7 mouse cellular contexts compared by ENCODE assay signal in the genomic region with DNA sequence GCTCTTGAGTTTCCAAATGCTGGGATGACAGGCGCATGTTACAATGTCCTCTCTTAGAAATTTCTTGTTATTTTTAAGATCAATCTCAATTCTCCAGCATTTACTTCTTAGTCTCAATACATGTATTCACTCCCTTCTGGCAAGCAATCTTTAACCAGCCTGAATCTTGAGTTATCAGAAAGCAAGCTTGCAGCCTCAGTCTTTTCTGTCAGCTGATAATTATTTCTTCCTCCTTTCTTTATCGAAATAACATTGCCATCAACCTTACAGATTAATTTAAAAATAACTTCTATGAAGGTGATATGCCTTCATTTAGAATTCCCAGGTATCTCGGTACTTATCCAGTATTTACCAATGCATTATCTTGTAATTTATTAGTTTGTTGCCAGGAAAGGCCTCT. TPM values are rescaled to one million over a fixed set of nuclear protein-coding genes. Genes with fewer than 3 reads are reported as not detected.
DNase-seq lines count a peak whose midpoint lies in the region; ATAC-seq lines count a peak whose summit lies in the region.

No protein-coding gene starts in this region.

- H3K4me2 ChIP-seq in liver, embryonic 11.5 days, result peak overlapping the region; percentile 70
- H3K4me2 ChIP-seq in forebrain, embryonic 12.5 days, result peak overlapping the region; percentile 61
- peak overlapping the region; percentile 73 for H3K4me2 ChIP-seq in limb, embryonic 13.5 days (replicated peaks)
- peak overlapping the region; percentile 53 for H3K4me2 ChIP-seq in stomach, embryonic 14.5 days (replicated peaks; ENCODE audit: low read depth, low read length)

- intact Hi-C loops in gastrocnemius, postnatal 36 days (cut with DNase I), result no loop called here

- no peak overlapping the region for H3K9ac ChIP-seq in liver, embryonic 11.5 days (ENCODE audit: low read depth, low read length)
- H3K9ac ChIP-seq in forebrain, embryonic 12.5 days, result peak overlapping the region; percentile 98; the same call in 1 of the 2 replicates
- H3K9ac ChIP-seq in limb, embryonic 13.5 days, result peak overlapping the region; percentile 96
- peak overlapping the region; percentile 98 for H3K9ac ChIP-seq in stomach, embryonic 14.5 days (replicated peaks; ENCODE audit: low read depth, low read length)

- H3K9me3 ChIP-seq in liver, embryonic 11.5 days (ENCODE audit: control insufficient read depth, low read length), result no peaks in the 10 kb centered on the region
- no peaks in the 10 kb centered on the region for H3K9me3 ChIP-seq in forebrain, embryonic 12.5 days
- H3K9me3 ChIP-seq in limb, embryonic 13.5 days, result no peaks in the 10 kb centered on the region
- H3K9me3 ChIP-seq in stomach, embryonic 14.5 days (ENCODE audit: control insufficient read depth, low read depth, low read length), result no peaks in the 10 kb centered on the region

- no peaks in the 10 kb centered on the region for H3K27me3 ChIP-seq in liver, embryonic 11.5 days (replicated peaks; ENCODE audit: control insufficient read depth, insufficient read depth, low read length)
- no peaks in the 10 kb centered on the region for H3K27me3 ChIP-seq in forebrain, embryonic 12.5 days
- no peaks in the 10 kb centered on the region for H3K27me3 ChIP-seq in limb, embryonic 13.5 days
- no peaks in the 10 kb centered on the region for H3K27me3 ChIP-seq in stomach, embryonic 14.5 days (ENCODE audit: control insufficient read depth, insufficient read depth, low read length)

- peak overlapping the region; percentile 97 for H3K4me3 ChIP-seq in liver, embryonic 11.5 days (ENCODE audit: low read depth, low read length)
- peak overlapping the region; percentile 91 for H3K4me3 ChIP-seq in forebrain, embryonic 12.5 days (replicated peaks)
- peak overlapping the region; percentile 96 for H3K4me3 ChIP-seq in limb, embryonic 13.5 days
- peak overlapping the region; percentile 84 for H3K4me3 ChIP-seq in stomach, embryonic 14.5 days (ENCODE audit: low read depth, low read length)

- no peak for ATAC-seq in liver, embryonic 11.5 days (replicated peaks; ENCODE audit: low FRiP score)
- no peak for ATAC-seq in forebrain, embryonic 12.5 days (ENCODE audit: low FRiP score)
- no peak for ATAC-seq in limb, embryonic 13.5 days (ENCODE audit: low FRiP score, low read depth)
- ATAC-seq in stomach, embryonic 14.5 days (ENCODE audit: insufficient number of reproducible peaks, insufficient read depth, low FRiP score, low read depth), result no peak

- no peak for DNase-seq in liver, embryonic 11.5 days (ENCODE audit: low spot score)
- DNase-seq in liver, result no peak
- DNase-seq in right cerebral cortex, adult 18-20 months, result no peak
- DNase-seq in gastrocnemius, postnatal 36 days, result no peak

- no peak overlapping the region for H3K27ac ChIP-seq in liver, embryonic 11.5 days (ENCODE audit: low read depth, low read length)
- no peak overlapping the region for H3K27ac ChIP-seq in forebrain, embryonic 12.5 days
- H3K27ac ChIP-seq in limb, embryonic 13.5 days, result no peak overlapping the region; the same call in 1 of the 2 replicates
- no peak overlapping the region; the same call in 1 of the 2 replicates for H3K27ac ChIP-seq in stomach, embryonic 14.5 days (ENCODE audit: low read length)

- 70% methylated on average over 3 of the region's 3 CpGs for WGBS in liver, embryonic 11.5 days
- 80% methylated on average over 3 of the region's 3 CpGs for whole genome bisulfite sequencing in forebrain, embryonic 12.5 days
- WGBS in limb, embryonic 13.5 days, result 83% methylated on average over 3 of the region's 3 CpGs
- WGBS in stomach, embryonic 14.5 days, result 63% methylated on average over 3 of the region's 3 CpGs

- no peaks in the 10 kb centered on the region for H3K36me3 ChIP-seq in liver, embryonic 11.5 days (ENCODE audit: control insufficient read depth, insufficient read depth, low read length)
- H3K36me3 ChIP-seq in forebrain, embryonic 12.5 days (replicated peaks), result no peaks in the 10 kb centered on the region
- H3K36me3 ChIP-seq in limb, embryonic 13.5 days, result no peaks in the 10 kb centered on the region
- H3K36me3 ChIP-seq in stomach, embryonic 14.5 days (ENCODE audit: control insufficient read depth, insufficient read depth, low read length), result no peaks in the 10 kb centered on the region

- peaks cover 6% of the 10 kb centered on the region for H3K4me1 ChIP-seq in liver, embryonic 11.5 days (replicated peaks; ENCODE audit: control insufficient read depth, insufficient read depth, low read length)
- peaks cover 12% of the 10 kb centered on the region for H3K4me1 ChIP-seq in forebrain, embryonic 12.5 days
- H3K4me1 ChIP-seq in limb, embryonic 13.5 days, result peaks cover 7% of the 10 kb centered on the region
- H3K4me1 ChIP-seq in stomach, embryonic 14.5 days (ENCODE audit: control insufficient read depth, insufficient read depth, low read length), result no peaks in the 10 kb centered on the region

RNA-seq across cellular contexts. Expression of gene Psme4, which starts 0.7 kb away (rescaled TPM):
- polyA plus RNA-seq in liver, embryonic 11.5 days (2014; fragmentation: Nextera tagmentation; extraction: Ambion mirVana), result 18.9 and 20.6 TPM in 2 replicates
- polyA plus RNA-seq in forebrain, embryonic 12.5 days (2016; fragmentation: Nextera tagmentation; extraction: Ambion mirVana), result 32.1 and 38.2 TPM in 2 replicates
- 22.4 and 25.2 TPM in 2 replicates for polyA plus RNA-seq in limb, embryonic 13.5 days (2015; fragmentation: Nextera tagmentation; extraction: Ambion mirVana)
- 39.8 and 40.4 TPM in 2 replicates for polyA plus RNA-seq in stomach, embryonic 14.5 days (2014; fragmentation: Nextera tagmentation; extraction: Ambion mirVana)
- 100 to 1,000 TPM; 152 to 161 TPM for total RNA-seq in gastrocnemius, postnatal 36 days (2021)
